Mouse (Mus musculus) bone marrow macrophage, adult 2 months (primary cell): Measurements from ENCODE around the gene Mkln1.

Experiments
- CTCF ChIP-seq: IDR thresholded peaks from 2 replicates; pipeline ENCODE4 v1.5.1; 2012; ENCODE audit warnings: low read depth, mild to moderate bottlenecking, low read length, moderate library complexity
- POLR2A ChIP-seq: IDR thresholded peaks from 2 replicates; pipeline ENCODE4 v1.6.1; 2012; ENCODE audit warnings: mild to moderate bottlenecking, low read depth, low read length, borderline replicate concordance

DNA sequence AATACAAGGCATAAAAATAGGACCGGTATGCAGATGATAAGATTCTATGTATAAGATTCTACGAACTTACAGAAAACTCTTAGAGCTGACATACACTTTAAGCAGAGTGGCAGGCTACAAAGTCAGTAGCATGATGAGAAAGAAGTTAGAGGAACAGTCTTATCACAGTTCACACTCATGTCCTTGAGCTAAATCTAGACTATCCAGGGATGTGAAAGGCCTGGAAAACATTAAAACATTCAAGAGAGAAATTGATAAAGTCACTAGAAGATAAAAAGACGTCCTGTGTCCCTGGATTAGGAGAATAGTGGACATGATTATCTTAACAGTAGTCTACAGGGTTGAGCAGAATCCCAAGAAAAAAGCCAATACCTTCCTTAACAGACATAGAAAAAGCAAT lies 26.9 kb downstream of the Mkln1 start:
- TF ChIP-seq CTCF = no peak
- TF ChIP-seq POLR2A = no peak
